Mouse (Mus musculus) liver, embryonic 13.5 days (tissue): ENCODE results near the gene Gnai1. TPM values are rescaled to one million over a fixed set of nuclear protein-coding genes. Genes with fewer than 3 reads are reported as not detected.

Experiments used
- ATAC-seq: fragments of 200-750 bp; cut with Nextera tagmentation; 2 replicates; pipeline ENCODE4 v1.8.0; 2017; ENCODE audit warnings: low read depth, mild to moderate bottlenecking, moderate number of reproducible peaks, moderate library complexity
- DNase-seq: peaks from one replicate; pipeline ENCODE4 v3.0.0; 2022
- H3K27ac ChIP-seq: fragments of 300-500 bp; sonication (generic); 2 replicates; pipeline ENCODE4 v1.5.1; 2015; ENCODE audit warnings: moderate library complexity, mild to moderate bottlenecking, inconsistent platforms
- H3K27me3 ChIP-seq: fragments of 300-500 bp; sonication (generic); 2 replicates; pipeline ENCODE4 v1.6.1; 2015; ENCODE audit warnings: mild to moderate bottlenecking, inconsistent platforms
- H3K36me3 ChIP-seq: fragments of 300-500 bp; sonication (generic); 2 replicates; pipeline ENCODE4 v1.6.1; 2015; ENCODE audit warnings: mild to moderate bottlenecking, inconsistent platforms
- H3K4me1 ChIP-seq: fragments of 300-500 bp; sonication (generic); replicated peaks from 2 replicates; pipeline ENCODE4 v1.6.1; 2015; ENCODE audit warnings: inconsistent platforms
- H3K4me2 ChIP-seq: fragments of 300-500 bp; sonication (generic); 2 replicates; pipeline ENCODE4 v1.6.1; 2015; ENCODE audit warnings: inconsistent platforms, mild to moderate bottlenecking, moderate library complexity
- H3K4me3 ChIP-seq: fragments of 300-500 bp; sonication (generic); replicated peaks from 2 replicates; pipeline ENCODE4 v1.5.1; 2015; ENCODE audit warnings: mild to moderate bottlenecking, inconsistent platforms
- H3K9ac ChIP-seq: fragments of 300-500 bp; sonication (generic); 2 replicates; pipeline ENCODE4 v1.6.1; 2015; ENCODE audit warnings: mild to moderate bottlenecking, inconsistent platforms
- H3K9me3 ChIP-seq: fragments of 300-500 bp; sonication (generic); replicated peaks from 2 replicates; pipeline ENCODE4 v1.6.1; 2016; ENCODE audit warnings: inconsistent platforms
- WGBS: fragments of 180-500 bp; shearing (Covaris S2); methylation state at CpG from one replicate; pipeline ENCODE4 v1.1.7; 2015; ENCODE audit not compliant: insufficient replicate concordance; 5-methylcytosine and 5-hydroxymethylcytosine counted together
- polyA plus RNA-seq: library from polyadenylated mRNA; unstranded; fragments of >200 nt; fragmentation: Nextera tagmentation; extraction: Ambion mirVana; gene quantifications from 2 replicates; pipeline ENCODE4 v1.2.1, GENCODE M21; 2015

Gene Gnai1
- polyA plus RNA-seq = 2.2 and 2.4 TPM in 2 replicates

- H3K4me2 ChIP-seq = peak within 1 kb of the TSS; percentile 74
- H3K27me3 ChIP-seq = peaks cover 38% of the 10 kb centered on the region
- no peaks in the 10 kb centered on the region for H3K9me3 ChIP-seq
- WGBS = under 1% methylated on average over 69 of the region's 76 CpGs
- H3K4me3 ChIP-seq = peak within 1 kb of the TSS; percentile 58
- ATAC-seq (peak; percentile 84), DNase-seq (no peak)
- H3K36me3 ChIP-seq = no peaks in the 10 kb centered on the region
- no peaks in the 10 kb centered on the region; the same call in 1 of the 2 replicates for H3K4me1 ChIP-seq
- peak within 1 kb of the TSS; percentile 45 for H3K9ac ChIP-seq
- H3K27ac ChIP-seq = no peak within 1 kb of the TSS
Observed at GRCm38 (mm10) chr5:18360281-18360819, at the start of gene Gnai1. Gene Gnai1 (minus strand): TSS chr5:18360355.

- Histone ChIP-seq H3K36me3 (no peaks in the 10 kb centered on the region), H3K9ac (no peak overlapping the region), H3K9me3 (no peaks in the 10 kb centered on the region), H3K27ac (no peak overlapping the region), H3K27me3 (no peaks in the 10 kb centered on the region), H3K4me1 (no peaks in the 10 kb centered on the region), H3K4me3 (no peak overlapping the region), H3K4me2 (no peak overlapping the region)
- ATAC-seq (no peak), DNase-seq (no peak)
- 14% methylated on average over 2 of the region's 2 CpGs for WGBS
Observed at GRCm38 (mm10) chr5:18367864-18368263, 7.7 kb upstream of the Gnai1 start.

- Histone ChIP-seq H3K9me3 (no peaks in the 10 kb centered on the region), H3K27me3 (peaks cover 15% of the 10 kb centered on the region), H3K4me2 (no peak overlapping the region), H3K4me1 (no peaks in the 10 kb centered on the region), H3K9ac (no peak overlapping the region), H3K4me3 (no peak overlapping the region), H3K36me3 (no peaks in the 10 kb centered on the region), H3K27ac (no peak overlapping the region)
- ATAC-seq (no peak), DNase-seq (no peak)
- 69% methylated on average over 3 of the region's 3 CpGs for WGBS
Observed at GRCm38 (mm10) chr5:18365460-18365859, 5.3 kb upstream of the Gnai1 start.

GRCm38 (mm10) chr5:18360956-18361355 is 801 bp upstream of the Gnai1 start:
- Histone ChIP-seq H3K4me1 (no peaks in the 10 kb centered on the region; the same call in 1 of the 2 replicates), H3K9ac (no peak overlapping the region)

GRCm38 (mm10) chr5:18359376-18360280 is 527 bp downstream of the Gnai1 start:
- Histone ChIP-seq H3K36me3 (no peaks in the 10 kb centered on the region), H3K9ac (peak overlapping the region; percentile 45)
- DNase-seq = no peak

More at GRCm38 (mm10) chr5:18360956-18361355, 801 bp upstream of the Gnai1 start:
- DNase-seq = no peak
- H3K27me3 ChIP-seq = peaks cover 38% of the 10 kb centered on the region
- no peaks in the 10 kb centered on the region for H3K36me3 ChIP-seq
- no peaks in the 10 kb centered on the region for H3K9me3 ChIP-seq
- H3K27ac ChIP-seq = no peak overlapping the region
- peak overlapping the region; percentile 74 for H3K4me2 ChIP-seq
- WGBS = 26% methylated on average over 6 of the region's 6 CpGs
- peak overlapping the region; percentile 58 for H3K4me3 ChIP-seq
- no peak for ATAC-seq

GRCm38 (mm10) chr5:18358778-18359177 is 1.4 kb downstream of the Gnai1 start:
- H3K4me2 ChIP-seq = peak overlapping the region; percentile 74; the same call in 1 of the 2 replicates
- H3K27ac ChIP-seq = no peak overlapping the region
- ATAC-seq (no peak), DNase-seq (no peak)
- no peak overlapping the region for H3K9ac ChIP-seq
- 31% methylated on average over 6 of the region's 6 CpGs for WGBS
- H3K9me3 ChIP-seq = no peaks in the 10 kb centered on the region
- peak overlapping the region; percentile 58; the same call in 1 of the 2 replicates for H3K4me3 ChIP-seq
- H3K36me3 ChIP-seq = no peaks in the 10 kb centered on the region
- H3K4me1 ChIP-seq = no peaks in the 10 kb centered on the region; the same call in 1 of the 2 replicates
- peaks cover 38% of the 10 kb centered on the region for H3K27me3 ChIP-seq

More at GRCm38 (mm10) chr5:18359376-18360280, 527 bp downstream of the Gnai1 start:
- Histone ChIP-seq H3K27me3 (peaks cover 38% of the 10 kb centered on the region), H3K4me2 (peak overlapping the region; percentile 74), H3K4me1 (no peaks in the 10 kb centered on the region; the same call in 1 of the 2 replicates), H3K27ac (no peak overlapping the region), H3K9me3 (no peaks in the 10 kb centered on the region), H3K4me3 (peak overlapping the region; percentile 58)
- peak; percentile 63 for ATAC-seq
- WGBS = under 1% methylated on average over 75 of the region's 76 CpGs

GRCm38 (mm10) chr5:18358191-18358590 is 2.0 kb downstream of the Gnai1 start:
- Histone ChIP-seq H3K27ac (no peak overlapping the region), H3K9me3 (no peaks in the 10 kb centered on the region), H3K4me2 (no peak overlapping the region), H3K4me1 (no peaks in the 10 kb centered on the region; the same call in 1 of the 2 replicates), H3K27me3 (peaks cover 38% of the 10 kb centered on the region), H3K36me3 (no peaks in the 10 kb centered on the region), H3K4me3 (no peak overlapping the region), H3K9ac (no peak overlapping the region)
- whole genome bisulfite sequencing = 6% methylated on average over 3 of the region's 3 CpGs
- ATAC-seq (no peak), DNase-seq (no peak)

GRCm38 (mm10) chr5:18347297-18347696 is 12.9 kb downstream of the Gnai1 start:
- H3K9me3 ChIP-seq = no peaks in the 10 kb centered on the region
- H3K9ac ChIP-seq = no peak overlapping the region
- no peak for DNase-seq
- no peaks in the 10 kb centered on the region for H3K36me3 ChIP-seq
- H3K4me1 ChIP-seq = no peaks in the 10 kb centered on the region
- H3K27me3 ChIP-seq = no peaks in the 10 kb centered on the region
- no peak overlapping the region for H3K27ac ChIP-seq
- ATAC-seq = no peak
- H3K4me3 ChIP-seq = no peak overlapping the region
- WGBS = 80% methylated on average over 3 of the region's 3 CpGs
- H3K4me2 ChIP-seq = no peak overlapping the region

GRCm38 (mm10) chr5:18343455-18344142 is 16.6 kb downstream of the Gnai1 start:
- 56% methylated on average over 4 of the region's 4 CpGs for WGBS
- H3K9ac ChIP-seq = no peak overlapping the region
- no peak overlapping the region for H3K4me3 ChIP-seq
- no peak overlapping the region for H3K27ac ChIP-seq
- no peak for ATAC-seq
- no peak overlapping the region for H3K4me2 ChIP-seq
- no peaks in the 10 kb centered on the region for H3K4me1 ChIP-seq
- no peaks in the 10 kb centered on the region for H3K9me3 ChIP-seq
- no peak for DNase-seq
- no peaks in the 10 kb centered on the region for H3K36me3 ChIP-seq
- H3K27me3 ChIP-seq = no peaks in the 10 kb centered on the region

GRCm38 (mm10) chr5:18342765-18343454 is 17.2 kb downstream of the Gnai1 start:
- Histone ChIP-seq H3K4me3 (no peak overlapping the region), H3K27me3 (no peaks in the 10 kb centered on the region), H3K9me3 (no peaks in the 10 kb centered on the region), H3K4me2 (no peak overlapping the region), H3K9ac (no peak overlapping the region), H3K36me3 (no peaks in the 10 kb centered on the region), H3K27ac (no peak overlapping the region), H3K4me1 (no peaks in the 10 kb centered on the region)
- ATAC-seq (no peak), DNase-seq (no peak)
- 70% methylated on average over 4 of the region's 4 CpGs for WGBS
